Mouse (Mus musculus): ENCODE measurements around the gene Pnrc2. TPM values are rescaled to one million over a fixed set of nuclear protein-coding genes. Genes with fewer than 3 reads are reported as not detected.

The Pnrc2 gene
- polyA plus RNA-seq, 1 experiment from 2014 or later, result 180 TPM

DNA sequence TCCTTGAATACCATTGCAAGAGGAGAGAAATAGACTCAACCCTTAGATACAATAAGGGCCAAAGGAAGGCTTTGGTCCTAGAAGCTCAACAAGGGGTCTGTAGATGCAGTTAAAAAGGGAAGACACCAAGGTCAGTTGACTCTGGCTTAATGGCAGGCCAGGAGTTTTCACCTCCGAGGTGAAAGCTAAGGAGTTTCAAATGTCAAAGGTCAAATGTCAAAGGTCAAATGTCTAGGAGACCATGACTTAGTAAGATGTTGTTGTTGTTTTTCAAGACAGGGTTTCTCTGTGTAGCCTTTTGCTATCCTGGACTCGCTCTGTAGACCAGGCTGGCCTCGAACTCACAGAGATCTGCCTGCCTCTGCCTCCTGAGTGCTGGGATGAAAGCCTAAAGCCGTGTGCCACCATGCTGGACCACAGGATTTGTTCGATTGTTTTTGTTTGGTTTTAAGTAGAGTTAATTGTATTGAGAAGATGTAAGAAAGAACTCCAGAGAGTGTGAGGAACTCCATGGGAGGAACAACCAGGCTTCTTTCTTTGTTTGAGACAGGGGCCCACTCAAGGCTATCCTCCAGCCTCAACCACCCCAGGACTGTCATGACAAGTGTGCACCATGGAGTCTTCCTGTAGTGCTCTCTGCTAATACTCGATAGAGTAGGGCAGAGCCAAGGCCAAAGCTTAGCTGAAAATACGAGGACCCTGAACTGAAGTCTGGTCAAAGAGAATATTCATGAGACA, 15.7 kb upstream of the Pnrc2 start:
- H3K4me2 ChIP-seq, result no peak overlapping the region
- no peaks in the 10 kb centered on the region for H3K9me3 ChIP-seq (replicated peaks)
- H3K27me3 ChIP-seq, result no peaks in the 10 kb centered on the region
- H3K27ac ChIP-seq, result no peak overlapping the region
- no peaks in the 10 kb centered on the region for H3K36me3 ChIP-seq (ENCODE audit: poor library complexity, severe bottlenecking)
- H3K4me1 ChIP-seq, result no peaks in the 10 kb centered on the region
- no peak overlapping the region for H3K4me3 ChIP-seq
- H3K9ac ChIP-seq, result no peak overlapping the region
- 81% methylated on average over 7 of the region's 7 CpGs for WGBS
- ATAC-seq, result no peak

DNA sequence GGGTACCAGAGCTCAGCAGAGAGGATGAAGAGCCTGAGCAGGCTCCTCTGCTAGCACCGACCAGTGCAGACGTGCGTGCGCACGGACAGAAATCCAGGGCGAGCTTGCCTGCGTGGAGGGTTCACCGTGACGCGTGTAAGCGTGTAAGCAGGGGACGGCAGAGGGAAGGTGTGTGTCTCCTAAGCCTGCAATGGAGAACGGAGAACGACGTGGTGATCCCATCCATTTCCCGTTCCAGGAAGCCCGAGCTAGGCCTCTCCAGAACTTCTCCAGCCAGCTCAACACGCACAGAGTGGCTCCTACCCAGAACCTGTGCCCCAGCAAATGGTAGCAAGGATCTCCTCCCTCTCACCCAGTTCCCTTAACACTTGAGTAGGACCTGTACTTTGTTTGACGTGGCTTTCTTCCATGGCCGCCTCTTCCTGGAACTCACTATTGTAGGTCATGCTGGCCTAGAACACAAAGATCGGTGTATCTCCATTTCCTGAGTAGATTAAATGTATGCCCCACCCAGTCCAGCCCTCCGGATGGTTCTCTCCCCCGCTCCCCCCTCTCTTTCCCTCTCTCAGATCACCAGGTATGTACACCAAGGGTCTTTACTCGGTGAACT, 14.9 kb upstream of the Pnrc2 start:
- no peak for ATAC-seq
- WGBS, result 95% methylated on average over 24 of the region's 24 CpGs
- H3K4me2 ChIP-seq, result no peak overlapping the region

DNA sequence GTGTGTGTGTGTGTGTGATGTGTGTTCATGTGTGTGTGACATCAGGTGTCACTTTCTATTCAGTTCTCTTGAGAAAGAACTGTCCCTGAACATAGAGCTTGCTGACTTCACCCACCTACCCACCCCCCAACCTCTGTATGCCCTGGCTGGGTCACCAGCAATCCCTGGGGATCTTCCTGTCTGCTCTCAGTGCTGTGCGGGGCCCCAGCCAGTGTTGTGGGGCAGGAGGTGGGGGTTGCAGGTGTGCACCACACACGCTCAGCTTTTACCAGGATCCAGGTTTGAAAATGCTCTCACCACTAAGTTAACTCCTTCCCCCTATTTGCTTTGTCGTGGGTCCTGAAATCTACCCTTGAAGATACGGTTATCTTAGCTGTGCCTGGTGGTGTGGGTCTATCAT, 12.5 kb upstream of the Pnrc2 start:
- Histone ChIP-seq H3K9me3 (replicated peaks) (no peaks in the 10 kb centered on the region), H3K4me3 (no peak overlapping the region), H3K27me3 (no peaks in the 10 kb centered on the region), H3K4me1 (no peaks in the 10 kb centered on the region), H3K36me3 (ENCODE audit: poor library complexity, severe bottlenecking) (no peaks in the 10 kb centered on the region), H3K9ac (no peak overlapping the region), H3K4me2 (no peak overlapping the region), H3K27ac (no peak overlapping the region)
- 92% methylated on average over 4 of the region's 4 CpGs for WGBS
- ATAC-seq, result no peak

More for the DNA sequence above, 14.9 kb upstream of the Pnrc2 start:
- H3K27ac ChIP-seq, result no peak overlapping the region
- no peaks in the 10 kb centered on the region for H3K4me1 ChIP-seq
- H3K9ac ChIP-seq, result no peak overlapping the region
- H3K36me3 ChIP-seq (ENCODE audit: poor library complexity, severe bottlenecking), result no peaks in the 10 kb centered on the region
- H3K9me3 ChIP-seq (replicated peaks), result no peaks in the 10 kb centered on the region
- H3K4me3 ChIP-seq, result no peak overlapping the region
- no peaks in the 10 kb centered on the region for H3K27me3 ChIP-seq

DNA sequence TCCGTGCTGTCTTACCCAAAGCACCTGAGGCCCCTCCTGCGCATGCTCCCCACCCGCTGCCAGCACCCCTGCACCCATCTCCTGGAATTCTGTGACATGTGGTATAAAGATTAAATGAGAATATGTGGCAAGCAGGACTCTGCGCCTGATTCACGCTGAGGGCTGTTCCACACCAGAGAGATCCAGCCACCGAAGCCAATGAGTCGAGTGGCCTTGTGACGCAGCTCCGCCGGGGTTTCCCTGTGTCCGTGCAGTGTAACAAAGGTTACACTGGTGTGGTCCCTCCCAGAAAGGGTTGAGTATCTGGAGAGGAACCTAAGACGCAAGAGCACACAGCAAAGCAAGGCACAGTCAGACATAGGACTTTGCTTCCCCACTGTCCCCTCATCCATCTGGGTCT, 12.0 kb upstream of the Pnrc2 start:
- Histone ChIP-seq H3K4me1 (no peaks in the 10 kb centered on the region), H3K27ac (no peak overlapping the region), H3K9ac (no peak overlapping the region), H3K36me3 (ENCODE audit: poor library complexity, severe bottlenecking) (no peaks in the 10 kb centered on the region), H3K4me3 (no peak overlapping the region), H3K4me2 (no peak overlapping the region), H3K9me3 (replicated peaks) (no peaks in the 10 kb centered on the region), H3K27me3 (no peaks in the 10 kb centered on the region)
- no peak for ATAC-seq
- 94% methylated on average over 12 of the region's 12 CpGs for WGBS

DNA sequence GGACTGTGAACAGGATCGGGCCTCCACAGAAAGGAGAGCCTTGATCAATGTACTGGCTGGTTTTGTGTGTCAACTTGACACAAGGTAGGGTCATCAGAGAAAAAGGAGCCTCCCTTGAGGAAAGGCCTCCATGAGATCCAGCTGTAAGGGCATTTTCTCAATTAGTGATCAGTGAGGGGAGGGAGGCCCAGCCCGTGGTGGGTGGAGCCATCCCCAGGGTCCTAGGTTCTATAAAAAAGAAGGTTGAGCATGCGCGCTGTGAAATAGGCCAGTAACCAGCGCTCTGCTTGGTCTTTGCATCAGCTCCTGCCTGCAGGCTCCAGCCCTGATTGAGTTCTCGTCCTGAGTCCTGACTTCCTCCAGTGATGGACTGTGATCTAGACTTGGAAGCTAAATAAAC, 10.9 kb upstream of the Pnrc2 start:
- ATAC-seq, result no peak

DNA sequence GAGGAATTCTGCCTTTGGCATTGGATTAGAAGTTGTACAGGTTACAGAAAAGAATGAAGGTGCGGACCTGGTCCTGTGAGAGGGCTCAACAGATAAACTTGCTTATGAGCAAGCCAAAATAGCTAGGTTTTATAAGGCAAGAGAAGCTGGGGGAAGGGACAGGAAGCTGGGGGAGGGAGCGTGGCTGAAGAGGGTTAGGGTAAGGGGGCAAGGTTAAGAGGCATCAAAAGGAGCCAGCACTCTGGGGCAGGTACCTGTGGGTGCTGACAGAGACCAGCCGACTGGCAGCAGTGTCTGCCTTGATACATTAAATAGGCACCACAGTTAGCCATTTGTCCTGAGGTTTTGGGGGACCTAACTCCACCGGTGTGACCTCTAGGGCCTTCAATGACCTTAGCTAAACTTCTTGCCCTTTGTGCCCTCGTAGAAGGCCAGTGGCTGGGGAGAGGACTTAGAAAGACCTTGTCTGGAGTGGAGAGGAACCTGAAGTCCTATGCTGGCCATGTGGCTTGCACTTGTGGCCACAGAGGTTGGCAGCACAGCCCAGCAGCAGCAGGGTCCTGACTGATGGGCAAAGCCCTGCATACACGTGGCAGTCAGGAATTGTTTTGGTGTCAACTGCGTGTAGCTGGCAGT, 10.3 kb upstream of the Pnrc2 start:
- 66% methylated on average over 7 of the region's 7 CpGs for WGBS
- ATAC-seq, result no peak

More for the DNA sequence above, 10.9 kb upstream of the Pnrc2 start:
- WGBS, result 32% methylated on average over 6 of the region's 6 CpGs
- H3K4me1 ChIP-seq, result no peaks in the 10 kb centered on the region
- no peak overlapping the region for H3K4me3 ChIP-seq
- H3K4me2 ChIP-seq, result no peak overlapping the region
- no peaks in the 10 kb centered on the region for H3K27me3 ChIP-seq
- no peaks in the 10 kb centered on the region for H3K9me3 ChIP-seq (replicated peaks)
- H3K9ac ChIP-seq, result no peak overlapping the region
- H3K36me3 ChIP-seq (ENCODE audit: poor library complexity, severe bottlenecking), result no peaks in the 10 kb centered on the region
- no peak overlapping the region for H3K27ac ChIP-seq

DNA sequence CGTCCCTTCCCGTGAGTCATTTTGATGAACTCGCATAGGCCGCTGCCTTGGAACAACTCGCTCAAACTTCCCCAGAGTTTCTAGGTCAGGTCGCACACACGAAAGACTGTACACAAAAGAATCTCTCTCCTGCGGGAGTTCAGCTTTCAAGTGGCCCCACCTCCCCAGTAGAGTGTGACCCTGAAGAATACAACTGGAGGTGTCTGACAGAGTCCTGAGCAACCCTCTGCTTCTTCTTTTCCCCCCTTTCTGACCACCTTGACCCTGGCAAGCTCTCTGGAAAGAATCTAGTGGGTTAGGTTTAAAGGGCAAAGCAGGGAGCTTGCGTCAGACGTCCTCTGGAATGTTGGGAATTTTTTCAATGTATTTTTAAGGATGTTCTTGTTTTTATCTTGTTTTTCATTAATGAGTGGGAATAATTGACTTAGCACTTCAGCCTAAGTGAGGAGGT, 9.8 kb upstream of the Pnrc2 start:
- H3K27ac ChIP-seq, result no peak overlapping the region
- 42% methylated on average over 10 of the region's 10 CpGs for WGBS
- no peak for ATAC-seq
- H3K36me3 ChIP-seq (ENCODE audit: poor library complexity, severe bottlenecking), result no peaks in the 10 kb centered on the region
- H3K9me3 ChIP-seq (replicated peaks), result no peaks in the 10 kb centered on the region
- H3K4me3 ChIP-seq, result no peak overlapping the region
- no peak overlapping the region for H3K4me2 ChIP-seq
- H3K9ac ChIP-seq, result no peak overlapping the region
- H3K4me1 ChIP-seq, result no peaks in the 10 kb centered on the region
- H3K27me3 ChIP-seq, result no peaks in the 10 kb centered on the region

More for the DNA sequence above, 10.3 kb upstream of the Pnrc2 start:
- Histone ChIP-seq H3K27me3 (no peaks in the 10 kb centered on the region), H3K4me1 (no peaks in the 10 kb centered on the region), H3K36me3 (ENCODE audit: poor library complexity, severe bottlenecking) (no peaks in the 10 kb centered on the region), H3K9me3 (replicated peaks) (no peaks in the 10 kb centered on the region), H3K4me3 (no peak overlapping the region), H3K4me2 (no peak overlapping the region), H3K27ac (no peak overlapping the region), H3K9ac (no peak overlapping the region)

DNA sequence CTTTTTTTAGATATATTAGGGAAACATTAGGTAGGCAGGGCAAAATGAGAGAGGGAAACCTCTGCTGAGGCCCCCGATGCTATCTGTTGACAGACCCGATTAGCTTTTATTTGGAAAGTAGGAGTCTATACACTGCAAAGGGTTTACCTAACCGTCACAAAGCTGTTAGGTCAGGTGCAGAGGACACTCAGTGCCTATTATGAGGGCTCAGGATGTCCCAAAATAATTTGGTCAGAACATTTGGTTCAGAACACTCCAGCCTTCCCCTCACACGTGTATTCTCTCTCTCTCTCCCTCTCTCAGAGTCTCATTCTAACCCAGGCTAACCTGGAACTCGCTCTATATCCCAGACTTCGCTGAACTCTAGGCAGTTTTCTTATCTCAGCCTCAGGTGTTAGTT, 8.4 kb upstream of the Pnrc2 start:
- no peaks in the 10 kb centered on the region for H3K36me3 ChIP-seq (ENCODE audit: poor library complexity, severe bottlenecking)
- H3K4me1 ChIP-seq, result peaks cover 1% of the 10 kb centered on the region
- no peak for ATAC-seq
- no peak overlapping the region for H3K9ac ChIP-seq
- H3K9me3 ChIP-seq (replicated peaks), result no peaks in the 10 kb centered on the region
- no peak overlapping the region for H3K4me2 ChIP-seq
- no peak overlapping the region for H3K27ac ChIP-seq
- 83% methylated on average over 6 of the region's 6 CpGs for WGBS
- H3K27me3 ChIP-seq, result no peaks in the 10 kb centered on the region
- no peak overlapping the region for H3K4me3 ChIP-seq

DNA sequence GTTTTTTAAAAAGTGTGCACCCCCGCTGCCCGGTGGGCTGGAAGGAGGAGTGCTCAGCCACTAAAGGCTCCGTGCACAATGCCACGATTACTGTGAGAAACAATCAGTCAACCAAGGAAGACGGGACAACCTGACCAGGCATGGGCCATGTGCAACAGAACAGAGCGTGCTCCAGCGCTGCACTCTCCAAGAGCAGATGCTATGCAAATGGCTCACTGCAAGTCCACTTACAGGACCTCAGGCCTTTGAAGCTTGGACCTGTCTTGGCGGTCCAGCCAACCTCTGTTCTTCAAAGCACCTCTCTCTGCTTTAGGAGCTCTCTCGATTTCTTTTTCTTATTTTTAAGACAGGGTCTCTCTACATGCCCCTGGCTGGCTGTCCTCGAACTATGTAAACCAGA, 6.9 kb upstream of the Pnrc2 start:
- 87% methylated on average over 10 of the region's 10 CpGs for WGBS
- Histone ChIP-seq H3K4me1 (peaks cover 16% of the 10 kb centered on the region), H3K9me3 (replicated peaks) (no peaks in the 10 kb centered on the region), H3K4me2 (no peak overlapping the region), H3K27ac (no peak overlapping the region), H3K36me3 (ENCODE audit: poor library complexity, severe bottlenecking) (no peaks in the 10 kb centered on the region), H3K4me3 (no peak overlapping the region), H3K9ac (no peak overlapping the region), H3K27me3 (no peaks in the 10 kb centered on the region)
- no peak for ATAC-seq

DNA sequence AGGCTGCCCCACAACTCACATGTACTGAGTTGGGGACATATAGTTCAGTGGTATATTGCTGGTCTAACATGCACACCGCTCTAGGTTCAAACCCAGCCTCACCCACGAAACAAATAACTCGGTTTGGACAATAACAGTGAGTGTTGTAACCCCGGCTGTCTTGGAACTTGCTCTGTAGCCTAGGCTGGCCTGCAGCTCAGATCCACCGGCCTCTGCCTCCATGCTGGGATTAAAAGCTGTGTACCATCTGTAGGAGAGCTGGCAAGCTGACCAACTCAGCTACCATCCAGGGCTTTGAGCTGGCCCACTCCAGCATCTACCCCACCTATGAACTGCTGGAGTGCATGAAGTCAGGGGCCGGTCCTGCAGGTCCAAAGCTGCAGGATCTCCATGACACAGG, 6.4 kb upstream of the Pnrc2 start:
- 93% methylated on average over 6 of the region's 6 CpGs for WGBS
- Histone ChIP-seq H3K4me1 (peaks cover 21% of the 10 kb centered on the region), H3K27me3 (no peaks in the 10 kb centered on the region), H3K36me3 (ENCODE audit: poor library complexity, severe bottlenecking) (no peaks in the 10 kb centered on the region), H3K4me3 (no peak overlapping the region), H3K9me3 (replicated peaks) (no peaks in the 10 kb centered on the region), H3K27ac (no peak overlapping the region), H3K9ac (no peak overlapping the region), H3K4me2 (no peak overlapping the region)
- no peak for ATAC-seq

DNA sequence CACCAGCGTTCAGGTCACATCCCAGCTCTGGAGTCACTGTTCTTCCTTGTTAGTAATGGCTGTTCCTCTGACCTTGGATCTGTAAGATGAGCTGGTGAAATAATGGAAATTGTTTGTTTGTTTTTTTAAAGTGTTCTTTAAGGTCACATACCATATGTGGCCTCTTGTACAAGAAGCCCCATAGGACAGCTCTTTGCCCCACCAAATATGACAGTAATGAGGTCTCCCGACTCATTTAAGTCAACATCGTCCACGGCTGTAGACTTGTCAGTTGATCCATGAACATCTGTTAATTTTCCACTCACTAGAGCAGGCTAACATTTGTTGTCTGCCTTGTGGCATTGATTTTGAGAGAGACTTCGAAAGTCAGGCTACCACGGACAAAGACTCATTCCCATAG, 5.4 kb upstream of the Pnrc2 start:
- no peak for ATAC-seq
- Histone ChIP-seq H3K4me3 (no peak overlapping the region), H3K9me3 (replicated peaks) (no peaks in the 10 kb centered on the region), H3K4me2 (no peak overlapping the region), H3K27me3 (no peaks in the 10 kb centered on the region), H3K27ac (no peak overlapping the region), H3K36me3 (ENCODE audit: poor library complexity, severe bottlenecking) (no peaks in the 10 kb centered on the region), H3K9ac (no peak overlapping the region), H3K4me1 (peaks cover 31% of the 10 kb centered on the region)
- 82% methylated on average over 6 of the region's 6 CpGs for WGBS

DNA sequence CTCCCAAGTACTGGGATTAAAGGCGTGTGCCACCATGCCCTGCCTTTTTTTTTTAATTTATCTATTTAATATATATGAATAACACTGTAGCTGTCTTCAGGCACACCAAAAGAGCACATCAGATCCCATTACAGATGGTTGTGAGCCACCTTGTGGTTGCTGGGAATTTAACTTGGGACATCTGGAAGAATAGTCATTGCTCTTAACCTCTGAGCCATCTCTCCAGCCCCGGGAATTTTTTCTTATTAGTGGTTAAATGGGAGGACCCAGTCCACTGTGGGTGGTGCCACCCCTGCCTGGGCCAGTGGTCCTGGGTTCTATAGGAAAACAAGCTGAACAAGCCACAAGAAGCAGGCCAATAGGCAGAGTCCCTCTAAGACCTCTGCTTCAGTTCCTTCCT, 4.1 kb upstream of the Pnrc2 start:
- 75% methylated on average over 2 of the region's 2 CpGs for WGBS
- H3K4me2 ChIP-seq, result no peak overlapping the region
- no peak overlapping the region for H3K9ac ChIP-seq

More for the DNA sequence above, 4.1 kb upstream of the Pnrc2 start:
- Histone ChIP-seq H3K27ac (no peak overlapping the region), H3K4me3 (no peak overlapping the region), H3K9me3 (replicated peaks) (no peaks in the 10 kb centered on the region), H3K27me3 (no peaks in the 10 kb centered on the region), H3K36me3 (ENCODE audit: poor library complexity, severe bottlenecking) (no peaks in the 10 kb centered on the region), H3K4me1 (peaks cover 32% of the 10 kb centered on the region)
- ATAC-seq, result no peak
